Mouse (Mus musculus) kidney, adult 2 months (tissue): Measurements from ENCODE around the gene Dennd2d. TPM values are rescaled to one million over a fixed set of nuclear protein-coding genes. Genes with fewer than 3 reads are reported as not detected.

ENCODE experiments used
- DNase-seq: peaks from one replicate; pipeline ENCODE4 v3.0.0; 2021
- H3K27ac ChIP-seq: fragments of 200-500 bp; 2 replicates; pipeline ENCODE4 v1.5.1; 2012; ENCODE audit warnings: low read depth, low read length, control low read depth, inconsistent platforms; ENCODE audit not compliant: insufficient read depth
- H3K27me3 ChIP-seq: fragments of 200-500 bp; replicated peaks from 2 replicates; pipeline ENCODE4 v1.6.1; 2012; ENCODE audit warnings: mild to moderate bottlenecking, moderate library complexity, low read length, inconsistent platforms; ENCODE audit not compliant: control insufficient read depth, insufficient read depth
- H3K36me3 ChIP-seq: fragments of 200-500 bp; 2 replicates; pipeline ENCODE4 v1.6.1; 2012; ENCODE audit warnings: mild to moderate bottlenecking, moderate library complexity, low read length, inconsistent platforms; ENCODE audit not compliant: control insufficient read depth, insufficient read depth
- H3K4me1 ChIP-seq: fragments of 200-500 bp; 2 replicates; pipeline ENCODE4 v1.6.1; 2011; ENCODE audit warnings: low read length; ENCODE audit not compliant: control insufficient read depth, insufficient read depth
- H3K4me3 ChIP-seq: fragments of 200-500 bp; 2 replicates; pipeline ENCODE4 v1.5.1; 2011; ENCODE audit warnings: mild to moderate bottlenecking, low read depth, low read length, control low read depth; ENCODE audit not compliant: insufficient read depth
- CTCF ChIP-seq: fragments of 200-500 bp; conservative IDR thresholded peaks from 2 replicates; pipeline ENCODE4 v1.5.1; 2011; ENCODE audit warnings: low read depth, mild to moderate bottlenecking, control low read depth, low read length, moderate library complexity, mixed read lengths; ENCODE audit not compliant: insufficient read depth, insufficient read length
- POLR2A ChIP-seq: fragments of 200-500 bp; IDR thresholded peaks from one replicate; pipeline ENCODE4 v1.6.1; 2011; ENCODE audit warnings: low read depth, low read length, control low read depth
- WGBS: fragments of 180-500 bp; shearing (Covaris S2); methylation state at CpG from one replicate; pipeline ENCODE4 v1.1.7; 2018; 5-methylcytosine and 5-hydroxymethylcytosine counted together
- polyA plus RNA-seq: library from polyadenylated mRNA; depleted of rRNA; stranded (reverse); fragments of >200 nt; gene quantifications from 2 replicates; pipeline ENCODE4 v1.2.3, GENCODE M21; 2012

Dennd2d gene
- polyA plus RNA-seq, 1 experiment: 5.6 TPM

- H3K4me1 ChIP-seq: no peaks in the 10 kb centered on the region
- DNase-seq: no peak
- no peak overlapping the region for H3K4me3 ChIP-seq
- WGBS: 75% methylated on average over 5 of the region's 5 CpGs
- no peak overlapping the region for H3K27ac ChIP-seq
- no peaks in the 10 kb centered on the region for H3K36me3 ChIP-seq
- TF ChIP-seq POLR2A (no peak), CTCF (no peak)
- H3K27me3 ChIP-seq: no peaks in the 10 kb centered on the region
These were observed 3.6 kb downstream of the Dennd2d start for GRCm38 (mm10) chr3:106485810-106486209.

- no peaks in the 10 kb centered on the region for H3K27me3 ChIP-seq
- H3K4me1 ChIP-seq: no peaks in the 10 kb centered on the region
- no peak for DNase-seq
- no peak overlapping the region for H3K4me3 ChIP-seq
- no peak overlapping the region for H3K27ac ChIP-seq
- H3K36me3 ChIP-seq: no peaks in the 10 kb centered on the region
- TF ChIP-seq POLR2A: no peak
- no peak for TF ChIP-seq CTCF
- WGBS: 89% methylated on average over 2 of the region's 2 CpGs
These were observed 5.3 kb downstream of the Dennd2d start for GRCm38 (mm10) chr3:106487551-106487950.

- H3K27me3 ChIP-seq: no peaks in the 10 kb centered on the region
- WGBS: 79% methylated on average over 4 of the region's 4 CpGs
- no peak for DNase-seq
- TF ChIP-seq CTCF: no peak
- TF ChIP-seq POLR2A: no peak
- no peaks in the 10 kb centered on the region for H3K36me3 ChIP-seq
- no peaks in the 10 kb centered on the region for H3K4me1 ChIP-seq
- H3K4me3 ChIP-seq: no peak overlapping the region
- no peak overlapping the region for H3K27ac ChIP-seq
These were observed 8.0 kb downstream of the Dennd2d start for GRCm38 (mm10) chr3:106490239-106490638.

- TF ChIP-seq CTCF: no peak
- no peak for TF ChIP-seq POLR2A
- no peak overlapping the region for H3K4me3 ChIP-seq
- 98% methylated on average over 1 of the region's 1 CpGs for WGBS
- no peak overlapping the region for H3K27ac ChIP-seq
- no peaks in the 10 kb centered on the region for H3K36me3 ChIP-seq
- H3K27me3 ChIP-seq: no peaks in the 10 kb centered on the region
- DNase-seq: no peak
- H3K4me1 ChIP-seq: no peaks in the 10 kb centered on the region; the same call in 1 of the 2 replicates
These were observed 10.5 kb downstream of the Dennd2d start for GRCm38 (mm10) chr3:106492723-106493122.

- H3K27ac ChIP-seq: no peak overlapping the region
- no peak for TF ChIP-seq CTCF
- no peak for TF ChIP-seq POLR2A
- H3K4me3 ChIP-seq: no peak overlapping the region
- H3K4me1 ChIP-seq: no peaks in the 10 kb centered on the region; the same call in 1 of the 2 replicates
- no peak for DNase-seq
- H3K27me3 ChIP-seq: no peaks in the 10 kb centered on the region
- 91% methylated on average over 8 of the region's 8 CpGs for WGBS
- no peaks in the 10 kb centered on the region for H3K36me3 ChIP-seq
These were observed 11.0 kb downstream of the Dennd2d start for GRCm38 (mm10) chr3:106493202-106493601.

DNA sequence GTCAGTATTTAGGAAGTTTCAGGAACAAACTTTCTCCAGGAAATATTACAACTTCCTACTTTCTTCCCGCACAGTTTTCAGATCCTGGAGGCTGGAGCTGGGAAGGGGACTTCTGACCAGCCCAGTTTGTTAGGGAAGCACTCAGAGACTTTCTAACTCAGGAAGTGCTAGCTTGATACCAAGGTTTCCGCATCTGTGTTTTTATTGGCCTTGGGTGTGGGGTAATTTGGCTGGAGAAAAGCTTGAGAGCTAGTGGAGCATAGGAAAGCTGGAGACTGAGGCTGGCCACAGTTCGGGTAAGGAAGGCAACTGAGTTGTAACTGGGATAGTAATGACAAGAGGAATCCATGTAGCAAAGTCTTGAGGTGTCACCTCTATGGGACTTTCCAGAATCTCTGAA is 11.7 kb downstream of the Dennd2d start:
- Histone ChIP-seq H3K36me3 (no peaks in the 10 kb centered on the region), H3K27me3 (no peaks in the 10 kb centered on the region), H3K4me3 (no peak overlapping the region), H3K27ac (no peak overlapping the region), H3K4me1 (no peaks in the 10 kb centered on the region; the same call in 1 of the 2 replicates)
- 49% methylated on average over 3 of the region's 3 CpGs for WGBS
- no peak for TF ChIP-seq POLR2A
- TF ChIP-seq CTCF: no peak
- DNase-seq: no peak

DNA sequence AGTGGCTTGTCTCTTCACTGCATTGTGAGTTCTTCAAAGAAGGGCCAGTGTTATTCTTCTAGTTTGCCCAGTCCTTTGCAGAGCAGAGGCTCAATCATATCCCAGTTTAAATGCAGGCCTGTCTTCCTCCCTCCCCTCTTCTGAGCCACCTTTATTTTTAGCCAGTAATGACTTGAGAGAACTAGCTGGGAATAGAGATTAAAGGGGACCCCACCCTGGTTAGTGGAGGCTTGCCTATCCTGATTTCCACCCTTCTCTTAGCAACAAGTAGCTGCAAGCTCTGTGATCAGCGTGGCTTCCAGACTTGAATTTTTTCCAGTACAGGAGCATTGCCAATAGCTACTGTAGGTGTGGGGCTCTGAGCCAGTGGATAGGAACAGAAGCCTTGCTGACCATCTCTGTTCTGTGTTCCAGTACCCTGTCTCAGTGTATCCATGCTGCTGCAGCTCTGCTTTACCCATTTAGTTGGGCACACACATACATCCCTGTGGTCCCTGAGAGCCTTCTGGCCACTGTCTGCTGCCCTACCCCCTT is 12.3 kb downstream of the Dennd2d start:
- H3K36me3 ChIP-seq: no peaks in the 10 kb centered on the region
- DNase-seq: no peak
- WGBS: 71% methylated on average over 1 of the region's 1 CpGs
- H3K4me1 ChIP-seq: no peaks in the 10 kb centered on the region; the same call in 1 of the 2 replicates
- H3K4me3 ChIP-seq: no peak overlapping the region
- TF ChIP-seq CTCF: no peak
- TF ChIP-seq POLR2A: no peak
- no peaks in the 10 kb centered on the region for H3K27me3 ChIP-seq
- H3K27ac ChIP-seq: no peak overlapping the region
